Mouse (Mus musculus): ENCODE measurements at regions not wholly inside any gene's neighbourhood (a gene's known extent, or its start where the extent isn't known, plus 50 kb on each side); places are given as distances from the start of the nearest gene placed in this dataset.

DNA sequence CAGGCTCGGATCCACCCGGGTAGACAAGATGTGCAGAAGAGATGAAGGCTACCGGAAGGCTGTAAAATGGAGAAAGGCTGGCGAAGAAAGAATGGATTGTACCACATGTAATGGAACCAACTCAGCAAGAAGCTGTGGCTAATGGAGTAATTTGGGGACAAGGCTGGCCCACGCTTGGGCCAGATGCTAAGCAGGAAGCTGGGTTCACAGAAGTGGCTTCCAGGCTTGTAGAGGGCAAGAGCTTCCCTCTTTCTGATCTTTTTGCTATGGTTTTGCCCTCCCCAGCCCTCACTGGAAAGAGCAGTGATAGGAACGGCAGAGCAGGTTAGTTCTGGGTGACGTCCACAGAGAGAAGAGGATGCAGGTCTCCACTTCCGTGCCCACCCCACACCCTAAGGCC is 117.7 kb upstream of the Egr2 start:
- WGBS, result 87% methylated on average over 8 of the region's 8 CpGs
- H3K27me3 ChIP-seq (ENCODE audit: control insufficient read depth, insufficient read depth, low read length), result no peaks in the 10 kb centered on the region
- ATAC-seq (ENCODE audit: low FRiP score), result no peak
- H3K4me2 ChIP-seq, result no peak overlapping the region
- no peaks in the 10 kb centered on the region for H3K36me3 ChIP-seq (ENCODE audit: control insufficient read depth, insufficient read depth, low read length)
- H3K9me3 ChIP-seq (ENCODE audit: control insufficient read depth, low read length), result no peaks in the 10 kb centered on the region
- H3K9ac ChIP-seq (ENCODE audit: low read length), result no peak overlapping the region
- H3K4me1 ChIP-seq (ENCODE audit: control insufficient read depth, insufficient read depth, low read length), result no peaks in the 10 kb centered on the region
- no peak for DNase-seq (ENCODE audit: low spot score, missing footprints)
- no peak overlapping the region for H3K27ac ChIP-seq (ENCODE audit: low read depth, low read length)
- H3K4me3 ChIP-seq (ENCODE audit: low read depth, low read length), result no peak overlapping the region

DNA sequence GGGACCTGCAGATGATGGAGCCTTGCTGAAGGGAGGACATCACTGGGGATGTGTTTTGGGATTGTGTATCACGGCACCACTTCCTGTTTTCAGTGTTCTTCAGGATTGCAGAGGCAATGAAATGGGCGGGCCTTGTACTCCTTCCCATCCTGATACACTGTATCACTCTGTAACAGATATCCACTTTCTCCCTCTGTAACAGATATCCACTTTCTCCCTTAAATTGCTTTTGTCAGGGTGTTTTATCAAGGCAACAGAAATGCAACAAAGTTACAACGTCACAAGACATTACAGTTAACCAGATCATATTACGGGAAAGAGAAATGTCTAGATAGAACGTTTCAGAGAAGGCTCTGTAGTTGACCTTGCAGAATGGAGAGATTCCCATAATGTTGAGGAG is 114.5 kb upstream of the Egr2 start:
- no peaks in the 10 kb centered on the region for H3K9me3 ChIP-seq (ENCODE audit: control insufficient read depth, low read length)
- no peaks in the 10 kb centered on the region for H3K36me3 ChIP-seq (ENCODE audit: control insufficient read depth, insufficient read depth, low read length)
- H3K4me2 ChIP-seq, result no peak overlapping the region
- no peak overlapping the region for H3K27ac ChIP-seq (ENCODE audit: low read depth, low read length)
- H3K27me3 ChIP-seq (ENCODE audit: control insufficient read depth, insufficient read depth, low read length), result no peaks in the 10 kb centered on the region
- H3K4me1 ChIP-seq (ENCODE audit: control insufficient read depth, insufficient read depth, low read length), result no peaks in the 10 kb centered on the region
- no peak overlapping the region for H3K9ac ChIP-seq (ENCODE audit: low read length)
- H3K4me3 ChIP-seq (ENCODE audit: low read depth, low read length), result no peak overlapping the region
- DNase-seq (ENCODE audit: low spot score, missing footprints) (no peak), ATAC-seq (ENCODE audit: low FRiP score) (no peak)
- 86% methylated on average over 5 of the region's 5 CpGs for WGBS

DNA sequence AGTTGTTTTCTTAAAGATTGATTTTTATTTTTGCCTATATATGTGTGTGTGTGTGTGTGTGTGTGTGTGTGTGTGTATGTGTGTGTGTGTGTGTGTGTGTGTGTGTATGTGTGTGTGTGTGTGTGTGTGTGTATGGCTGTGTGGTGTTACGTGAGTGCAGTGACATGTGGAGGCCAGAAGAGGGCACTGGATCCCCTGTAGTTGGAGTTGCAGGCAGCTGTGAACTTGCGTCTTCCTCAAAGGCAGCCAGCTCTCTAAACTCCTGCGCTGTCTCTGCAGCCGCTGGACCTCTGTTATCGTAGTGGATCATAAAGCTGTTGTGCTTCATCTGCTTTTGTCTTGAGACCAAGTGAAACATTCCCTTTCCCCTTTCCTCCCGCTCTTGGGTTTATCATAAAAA is 109.9 kb upstream of the Egr2 start:
- 96% methylated on average over 6 of the region's 6 CpGs for WGBS
- ATAC-seq (ENCODE audit: low FRiP score), result no peak
- Histone ChIP-seq H3K27ac (ENCODE audit: low read depth, low read length) (no peak overlapping the region), H3K9ac (ENCODE audit: low read length) (no peak overlapping the region), H3K4me2 (no peak overlapping the region), H3K4me3 (ENCODE audit: low read depth, low read length) (no peak overlapping the region), H3K4me1 (ENCODE audit: control insufficient read depth, insufficient read depth, low read length) (no peaks in the 10 kb centered on the region), H3K9me3 (ENCODE audit: control insufficient read depth, low read length) (no peaks in the 10 kb centered on the region), H3K36me3 (ENCODE audit: control insufficient read depth, insufficient read depth, low read length) (no peaks in the 10 kb centered on the region), H3K27me3 (ENCODE audit: control insufficient read depth, insufficient read depth, low read length) (no peaks in the 10 kb centered on the region)
- DNase-seq (ENCODE audit: low spot score, missing footprints), result no peak

DNA sequence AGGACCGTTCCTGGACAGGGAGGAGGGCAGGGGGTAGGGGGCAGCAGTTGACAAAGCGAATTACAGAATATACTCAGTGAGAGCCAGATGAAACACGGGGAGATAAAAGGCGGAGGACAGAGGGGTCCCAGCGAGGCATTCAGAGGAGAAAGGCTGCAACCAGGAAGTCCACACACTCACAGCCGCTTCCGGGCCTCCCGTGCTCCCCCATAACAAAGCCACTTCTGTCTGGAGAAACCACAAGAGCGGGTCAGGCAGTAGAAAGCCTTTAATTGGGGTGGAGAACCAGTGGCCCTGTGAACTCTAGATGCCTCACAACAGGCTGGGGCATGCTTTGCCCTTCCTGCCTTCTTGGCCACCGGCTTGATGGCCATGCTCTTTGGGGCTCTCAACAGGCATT is 108.1 kb upstream of the Egr2 start:
- DNase-seq (ENCODE audit: low spot score, missing footprints) (no peak), ATAC-seq (ENCODE audit: low FRiP score) (no peak)
- no peak overlapping the region for H3K4me2 ChIP-seq
- WGBS, result 22% methylated on average over 10 of the region's 10 CpGs
- no peak overlapping the region for H3K9ac ChIP-seq (ENCODE audit: low read length)
- no peaks in the 10 kb centered on the region for H3K27me3 ChIP-seq (ENCODE audit: control insufficient read depth, insufficient read depth, low read length)
- no peaks in the 10 kb centered on the region for H3K9me3 ChIP-seq (ENCODE audit: control insufficient read depth, low read length)
- no peak overlapping the region for H3K27ac ChIP-seq (ENCODE audit: low read depth, low read length)
- no peaks in the 10 kb centered on the region for H3K36me3 ChIP-seq (ENCODE audit: control insufficient read depth, insufficient read depth, low read length)
- no peaks in the 10 kb centered on the region for H3K4me1 ChIP-seq (ENCODE audit: control insufficient read depth, insufficient read depth, low read length)
- no peak overlapping the region for H3K4me3 ChIP-seq (ENCODE audit: low read depth, low read length)

DNA sequence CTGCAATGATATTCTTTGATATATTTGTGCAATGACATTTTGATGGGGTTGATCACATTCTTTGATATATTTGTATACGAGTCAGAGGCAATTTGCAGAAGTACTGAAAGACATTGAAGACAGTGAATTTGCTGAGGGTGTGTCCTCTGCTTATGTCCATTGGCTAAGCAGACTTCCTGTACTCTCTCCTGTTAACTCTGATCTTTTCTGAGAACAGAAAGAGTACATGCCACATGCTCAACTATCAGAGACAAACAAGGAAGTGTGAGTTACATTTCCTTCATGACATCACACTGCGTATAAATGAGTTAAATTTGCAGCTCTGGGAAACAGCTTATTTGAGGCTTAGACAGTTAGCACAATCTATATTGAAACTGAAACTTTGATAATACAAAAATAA is 104.5 kb upstream of the Egr2 start:
- H3K9me3 ChIP-seq (ENCODE audit: control insufficient read depth, low read length), result no peaks in the 10 kb centered on the region
- 90% methylated on average over 2 of the region's 2 CpGs for WGBS
- no peak overlapping the region for H3K4me3 ChIP-seq (ENCODE audit: low read depth, low read length)
- ATAC-seq (ENCODE audit: low FRiP score) (no peak), DNase-seq (ENCODE audit: low spot score, missing footprints) (no peak)
- no peaks in the 10 kb centered on the region for H3K27me3 ChIP-seq (ENCODE audit: control insufficient read depth, insufficient read depth, low read length)
- H3K4me2 ChIP-seq, result no peak overlapping the region
- no peaks in the 10 kb centered on the region for H3K36me3 ChIP-seq (ENCODE audit: control insufficient read depth, insufficient read depth, low read length)
- H3K9ac ChIP-seq (ENCODE audit: low read length), result no peak overlapping the region
- no peak overlapping the region for H3K27ac ChIP-seq (ENCODE audit: low read depth, low read length)
- H3K4me1 ChIP-seq (ENCODE audit: control insufficient read depth, insufficient read depth, low read length), result no peaks in the 10 kb centered on the region

DNA sequence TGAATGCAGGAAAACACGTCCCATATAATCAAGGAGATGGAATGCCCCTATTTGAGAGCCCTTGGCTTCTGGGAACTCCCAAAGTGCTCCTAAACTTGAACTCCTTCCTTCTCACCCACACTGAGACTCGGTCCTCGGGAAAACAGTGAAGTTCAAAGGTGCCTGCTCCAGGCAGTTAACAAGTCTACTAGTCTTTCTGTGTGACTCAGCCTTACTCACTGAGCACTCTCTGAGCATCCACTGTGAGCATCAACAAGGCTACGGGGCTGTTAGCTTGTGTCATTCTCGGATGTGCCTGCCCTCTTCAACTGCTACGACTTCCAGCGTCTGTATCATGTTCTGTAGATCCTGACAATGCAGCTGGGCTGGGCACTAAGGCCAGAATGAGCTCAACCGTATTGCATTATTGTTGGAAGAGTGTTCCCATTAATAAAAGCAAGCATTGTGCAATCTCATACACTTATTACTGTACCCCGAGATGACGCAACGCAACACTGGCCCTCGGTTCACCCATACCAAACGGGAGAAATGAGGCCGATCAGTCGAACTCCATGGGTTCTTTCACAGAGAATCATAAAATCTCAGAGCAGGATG is 96.1 kb upstream of the Egr2 start:
- H3K36me3 ChIP-seq (ENCODE audit: control insufficient read depth, insufficient read depth, low read length), result no peaks in the 10 kb centered on the region
- no peak for ATAC-seq (ENCODE audit: low FRiP score)
- WGBS, result 91% methylated on average over 15 of the region's 15 CpGs

DNA sequence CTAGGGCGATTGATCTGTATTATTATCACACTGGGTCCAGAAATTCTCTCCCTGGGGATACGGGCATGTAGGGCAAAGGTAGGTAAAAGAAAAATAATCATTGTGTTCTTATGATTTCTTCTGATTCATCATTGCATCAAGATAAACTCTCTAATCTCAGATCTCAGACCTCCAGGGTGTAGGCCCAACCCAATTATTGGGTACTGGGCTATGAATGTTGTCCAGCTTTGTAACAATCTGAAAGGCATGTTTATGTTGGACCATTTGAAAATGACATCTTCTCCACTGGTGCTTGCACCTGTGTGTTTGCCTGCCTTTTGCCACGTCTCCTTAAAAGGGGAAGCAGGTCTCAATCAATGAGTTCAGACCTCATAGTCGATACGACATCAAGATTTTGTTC is 95.4 kb upstream of the Egr2 start:
- ATAC-seq (ENCODE audit: low FRiP score) (no peak), DNase-seq (ENCODE audit: low spot score, missing footprints) (no peak)
- Histone ChIP-seq H3K27ac (ENCODE audit: low read depth, low read length) (no peak overlapping the region), H3K27me3 (ENCODE audit: control insufficient read depth, insufficient read depth, low read length) (no peaks in the 10 kb centered on the region), H3K4me1 (ENCODE audit: control insufficient read depth, insufficient read depth, low read length) (no peaks in the 10 kb centered on the region), H3K4me3 (ENCODE audit: low read depth, low read length) (no peak overlapping the region), H3K36me3 (ENCODE audit: control insufficient read depth, insufficient read depth, low read length) (no peaks in the 10 kb centered on the region), H3K4me2 (no peak overlapping the region), H3K9ac (ENCODE audit: low read length) (no peak overlapping the region), H3K9me3 (ENCODE audit: control insufficient read depth, low read length) (no peaks in the 10 kb centered on the region)
- 87% methylated on average over 5 of the region's 5 CpGs for WGBS

More for the DNA sequence above, 96.1 kb upstream of the Egr2 start:
- no peaks in the 10 kb centered on the region for H3K27me3 ChIP-seq (ENCODE audit: control insufficient read depth, insufficient read depth, low read length)
- H3K4me1 ChIP-seq (ENCODE audit: control insufficient read depth, insufficient read depth, low read length), result no peaks in the 10 kb centered on the region
- H3K9ac ChIP-seq (ENCODE audit: low read length), result no peak overlapping the region
- H3K9me3 ChIP-seq (ENCODE audit: control insufficient read depth, low read length), result no peaks in the 10 kb centered on the region
- DNase-seq (ENCODE audit: low spot score, missing footprints), result no peak
- H3K4me2 ChIP-seq, result no peak overlapping the region
- no peak overlapping the region for H3K4me3 ChIP-seq (ENCODE audit: low read depth, low read length)
- H3K27ac ChIP-seq (ENCODE audit: low read depth, low read length), result no peak overlapping the region

DNA sequence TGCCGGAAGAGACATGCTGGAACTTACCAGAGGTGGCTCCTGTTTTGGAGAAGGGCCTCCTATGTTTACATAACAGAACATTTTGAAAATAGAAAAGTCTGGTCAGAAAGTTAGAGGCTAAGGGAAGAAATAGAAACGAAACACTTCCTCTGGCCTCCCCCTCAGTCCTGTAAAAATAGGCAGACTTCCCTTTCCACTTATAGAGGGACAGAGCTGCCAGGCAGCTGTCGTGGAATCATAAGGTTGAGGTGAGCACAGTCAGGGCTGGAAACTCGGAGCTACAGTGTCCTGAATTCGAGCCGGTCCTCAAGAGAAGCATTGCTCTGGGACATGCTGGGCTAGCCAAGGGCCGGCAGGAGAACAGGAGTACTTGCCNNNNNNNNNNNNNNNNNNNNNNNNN is 94.0 kb upstream of the Egr2 start:
- H3K9me3 ChIP-seq (ENCODE audit: control insufficient read depth, low read length), result no peaks in the 10 kb centered on the region
- 65% methylated on average over 7 of the region's 7 CpGs for WGBS

DNA sequence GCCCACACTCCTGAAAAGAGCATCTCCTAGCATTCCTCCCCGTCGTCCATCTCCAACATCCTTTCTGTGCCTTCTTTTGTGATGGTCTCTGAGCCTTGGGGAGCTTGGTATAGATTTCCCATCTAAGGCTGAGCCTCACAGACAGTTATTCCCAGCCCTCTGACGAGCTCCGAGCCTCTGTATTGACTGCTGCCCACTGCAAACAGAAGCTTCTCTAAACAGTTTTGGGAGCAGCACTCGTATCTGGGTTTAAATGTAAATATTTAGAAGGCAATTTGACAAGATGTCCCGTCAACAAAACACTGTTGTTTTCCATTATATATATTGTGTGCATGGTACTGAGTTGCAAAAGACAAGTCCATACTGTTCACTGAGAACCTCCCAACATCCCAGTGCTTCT is 86.4 kb upstream of the Egr2 start:
- DNase-seq (ENCODE audit: low spot score, missing footprints) (no peak), ATAC-seq (ENCODE audit: low FRiP score) (no peak)
- Histone ChIP-seq H3K4me3 (ENCODE audit: low read depth, low read length) (no peak overlapping the region), H3K4me2 (no peak overlapping the region), H3K9me3 (ENCODE audit: control insufficient read depth, low read length) (no peaks in the 10 kb centered on the region), H3K27ac (ENCODE audit: low read depth, low read length) (no peak overlapping the region), H3K27me3 (ENCODE audit: control insufficient read depth, insufficient read depth, low read length) (no peaks in the 10 kb centered on the region), H3K4me1 (ENCODE audit: control insufficient read depth, insufficient read depth, low read length) (no peaks in the 10 kb centered on the region), H3K36me3 (ENCODE audit: control insufficient read depth, insufficient read depth, low read length) (no peaks in the 10 kb centered on the region), H3K9ac (ENCODE audit: low read length) (no peak overlapping the region)
- 85% methylated on average over 6 of the region's 6 CpGs for WGBS

More for the DNA sequence above, 94.0 kb upstream of the Egr2 start:
- DNase-seq (ENCODE audit: low spot score, missing footprints) (no peak), ATAC-seq (ENCODE audit: low FRiP score) (no peak)
- Histone ChIP-seq H3K4me1 (ENCODE audit: control insufficient read depth, insufficient read depth, low read length) (no peaks in the 10 kb centered on the region), H3K4me2 (no peak overlapping the region), H3K4me3 (ENCODE audit: low read depth, low read length) (no peak overlapping the region), H3K27me3 (ENCODE audit: control insufficient read depth, insufficient read depth, low read length) (no peaks in the 10 kb centered on the region), H3K36me3 (ENCODE audit: control insufficient read depth, insufficient read depth, low read length) (no peaks in the 10 kb centered on the region), H3K9ac (ENCODE audit: low read length) (no peak overlapping the region), H3K27ac (ENCODE audit: low read depth, low read length) (no peak overlapping the region)

DNA sequence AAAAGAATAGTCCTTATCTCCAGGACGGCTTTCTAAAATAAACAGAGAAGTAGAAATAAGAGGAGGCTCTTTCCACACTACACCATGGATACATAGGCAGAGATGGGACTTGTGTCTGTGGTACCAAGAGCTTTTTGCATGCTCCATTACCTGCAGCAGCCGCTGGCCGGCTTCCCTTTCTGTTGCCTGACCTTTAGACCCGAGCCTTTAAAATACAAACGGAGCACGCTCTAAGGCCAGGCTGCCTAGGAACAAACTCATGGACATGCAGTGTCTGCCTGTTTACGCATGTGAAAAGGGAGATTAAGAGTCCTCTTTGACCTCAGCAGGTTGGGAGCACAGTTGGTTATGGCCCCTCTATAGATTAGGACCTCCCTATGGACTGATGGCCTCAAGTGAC is 81.1 kb upstream of the Egr2 start:
- no peaks in the 10 kb centered on the region for H3K36me3 ChIP-seq (ENCODE audit: control insufficient read depth, insufficient read depth, low read length)
- no peaks in the 10 kb centered on the region for H3K27me3 ChIP-seq (ENCODE audit: control insufficient read depth, insufficient read depth, low read length)
- H3K4me3 ChIP-seq (ENCODE audit: low read depth, low read length), result no peak overlapping the region
- no peak overlapping the region for H3K4me2 ChIP-seq
- peaks cover 3% of the 10 kb centered on the region; the same call in 1 of the 2 replicates for H3K4me1 ChIP-seq (ENCODE audit: control insufficient read depth, insufficient read depth, low read length)
- H3K9ac ChIP-seq (ENCODE audit: low read length), result no peak overlapping the region
- no peak overlapping the region for H3K27ac ChIP-seq (ENCODE audit: low read depth, low read length)
- H3K9me3 ChIP-seq (ENCODE audit: control insufficient read depth, low read length), result no peaks in the 10 kb centered on the region
- WGBS, result 13% methylated on average over 7 of the region's 7 CpGs
- no peak for ATAC-seq (ENCODE audit: low FRiP score)
- no peak for DNase-seq (ENCODE audit: low spot score, missing footprints)
